Mouse (Mus musculus) stomach, embryonic 14.5 days (tissue): ENCODE data around the gene Pagr1a. TPM values are rescaled to one million over a fixed set of nuclear protein-coding genes. Genes with fewer than 3 reads are reported as not detected.

Experiments
- ATAC-seq: fragments of 200-750 bp; cut with Nextera tagmentation; 2 replicates; pipeline ENCODE4 v1.8.0; 2017; ENCODE audit warnings: low read depth, moderate TSS enrichment; ENCODE audit not compliant: insufficient number of reproducible peaks, insufficient read depth, low FRiP score
- H3K27ac ChIP-seq: fragments of 300-500 bp; sonication (generic); 2 replicates; pipeline ENCODE4 v1.5.1; 2014; ENCODE audit warnings: mild to moderate bottlenecking, low read length, moderate library complexity, mixed read lengths
- H3K27me3 ChIP-seq: fragments of 300-500 bp; sonication (generic); 2 replicates; pipeline ENCODE4 v1.6.1; 2014; ENCODE audit warnings: low read length, control low read depth, mixed read lengths; ENCODE audit not compliant: control insufficient read depth, insufficient read depth
- H3K36me3 ChIP-seq: fragments of 300-500 bp; sonication (generic); 2 replicates; pipeline ENCODE4 v1.6.1; 2014; ENCODE audit warnings: mild to moderate bottlenecking, control low read depth, low read length, moderate library complexity, mixed read lengths; ENCODE audit not compliant: control insufficient read depth, insufficient read depth
- H3K4me1 ChIP-seq: fragments of 300-500 bp; sonication (generic); 2 replicates; pipeline ENCODE4 v1.6.1; 2014; ENCODE audit warnings: low read length, control low read depth, mixed read lengths; ENCODE audit not compliant: control insufficient read depth, insufficient read depth
- H3K4me2 ChIP-seq: fragments of 300-500 bp; sonication (generic); replicated peaks from 2 replicates; pipeline ENCODE4 v1.6.1; 2014; ENCODE audit warnings: low read depth, low read length, control low read depth
- H3K4me3 ChIP-seq: fragments of 300-500 bp; sonication (generic); 2 replicates; pipeline ENCODE4 v1.5.1; 2014; ENCODE audit warnings: low read depth, low read length, control low read depth
- H3K9ac ChIP-seq: fragments of 300-500 bp; sonication (generic); replicated peaks from 2 replicates; pipeline ENCODE4 v1.6.1; 2014; ENCODE audit warnings: low read depth, mild to moderate bottlenecking, control low read depth, low read length, moderate library complexity, mixed read lengths
- H3K9me3 ChIP-seq: fragments of 300-500 bp; sonication (generic); 2 replicates; pipeline ENCODE4 v1.6.1; 2016; ENCODE audit warnings: low read depth, low read length, control low read depth; ENCODE audit not compliant: control insufficient read depth
- WGBS: fragments of 180-500 bp; shearing (Covaris S2); extraction: QIAGEN DNeasy Blood & Tissue Kit; methylation state at CpG from one replicate; pipeline ENCODE4 v1.1.7; 2014; 5-methylcytosine and 5-hydroxymethylcytosine counted together
- polyA plus RNA-seq: library from polyadenylated mRNA; unstranded; fragments of >200 nt; fragmentation: Nextera tagmentation; extraction: Ambion mirVana; gene quantifications from 2 replicates; pipeline ENCODE4 v1.2.1, GENCODE M21; 2014

Gene Pagr1a
- polyA plus RNA-seq, 1 experiment from 2014 or later = 55.8 TPM

- peak overlapping the region; percentile 1; the same call in 1 of the 2 replicates for H3K27ac ChIP-seq
- no peaks in the 10 kb centered on the region for H3K27me3 ChIP-seq
- ATAC-seq = no peak
- H3K4me1 ChIP-seq = peaks cover 60% of the 10 kb centered on the region
- H3K4me2 ChIP-seq = peak overlapping the region; percentile 99
- H3K9me3 ChIP-seq = no peaks in the 10 kb centered on the region
- H3K4me3 ChIP-seq = peak overlapping the region; percentile 95; the same call in 1 of the 2 replicates
- H3K9ac ChIP-seq = no peak overlapping the region; the same call in 1 of the 2 replicates
- H3K36me3 ChIP-seq = peaks cover 30% of the 10 kb centered on the region
- 82% methylated on average over 7 of the region's 7 CpGs for WGBS
These were observed 5.5 kb upstream of the Pagr1a start for GRCm38 (mm10) chr7:127022528-127023271.

GRCm38 (mm10) chr7:127021563-127022527, 4.7 kb upstream of the Pagr1a start:
- 32% methylated on average over 5 of the region's 5 CpGs for WGBS
- Histone ChIP-seq H3K4me3 (peak overlapping the region; percentile 51), H3K4me1 (peaks cover 60% of the 10 kb centered on the region), H3K27ac (peak overlapping the region; percentile 86), H3K9ac (0 out of 2 replicates have a peak overlapping the region, but pooled peaks have one; percentile 45), H3K4me2 (peak overlapping the region; percentile 87), H3K27me3 (no peaks in the 10 kb centered on the region), H3K9me3 (no peaks in the 10 kb centered on the region), H3K36me3 (peaks cover 30% of the 10 kb centered on the region)
- no peak for ATAC-seq

- Histone ChIP-seq H3K9ac (peak within 1 kb of the TSS; percentile 45), H3K9me3 (no peaks in the 10 kb centered on the region), H3K4me2 (peak within 1 kb of the TSS; percentile 87), H3K4me1 (peaks cover 62% of the 10 kb centered on the region), H3K27me3 (no peaks in the 10 kb centered on the region), H3K36me3 (peaks cover 30% of the 10 kb centered on the region), H3K27ac (peak within 1 kb of the TSS; percentile 86), H3K4me3 (peak within 1 kb of the TSS; percentile 51)
- peak; percentile 15; the same call in 1 of the 2 replicates for ATAC-seq
- under 1% methylated on average over 37 of the region's 37 CpGs for WGBS
These were observed 3.9 kb upstream of the Pagr1a start, which contains the start of the genes Gm42742 and Prrt2 for GRCm38 (mm10) chr7:127020901-127021562. Gene Gm42742, minus strand, starts transcription at chr7:127021097. Gene Prrt2, minus strand, starts transcription at chr7:127021211.

DNA sequence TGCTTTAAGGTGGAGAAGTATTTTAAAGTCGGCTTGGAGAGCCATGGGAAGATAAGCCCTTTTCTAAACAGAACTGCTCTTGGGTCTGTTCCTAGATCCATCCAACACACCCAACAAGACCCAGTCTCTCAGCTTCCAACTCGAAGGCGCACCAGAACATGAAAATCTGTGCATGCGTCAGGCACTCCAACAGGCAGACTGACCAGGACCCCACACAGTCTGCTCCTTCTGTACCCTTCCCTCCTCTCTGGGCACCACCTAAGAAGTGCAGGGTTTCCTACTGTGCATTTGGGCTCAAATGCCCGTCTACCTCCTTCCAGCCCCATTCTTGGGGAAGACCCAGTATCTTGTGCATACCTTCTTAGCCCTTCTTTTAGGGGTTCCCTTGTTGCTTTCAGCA, 3.3 kb upstream of the Pagr1a start:
- no peak for ATAC-seq
- H3K4me1 ChIP-seq = peaks cover 68% of the 10 kb centered on the region
- WGBS = 22% methylated on average over 5 of the region's 5 CpGs

DNA sequence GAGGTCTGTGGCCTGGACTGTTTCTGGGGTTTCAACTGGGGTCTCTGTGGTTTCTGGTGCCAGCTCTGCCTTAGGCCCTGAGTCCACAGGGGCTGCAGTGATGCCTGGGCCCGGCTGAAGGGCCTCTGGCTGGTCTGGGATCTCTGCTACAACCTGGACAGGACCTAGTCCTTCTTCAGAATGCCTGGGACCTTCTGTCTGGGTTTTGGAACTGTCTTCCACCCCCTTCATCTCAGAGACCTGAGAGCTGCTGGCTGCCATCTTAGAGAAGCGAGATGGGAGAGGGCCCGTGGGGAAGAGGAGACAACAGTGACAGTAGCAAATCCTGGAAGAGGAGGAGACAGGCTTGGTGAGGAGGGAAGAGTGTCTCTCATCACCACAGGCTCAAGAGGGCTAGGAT, 2.9 kb upstream of the Pagr1a start:
- 50% methylated on average over 3 of the region's 3 CpGs for WGBS
- no peak for ATAC-seq
- Histone ChIP-seq H3K4me1 (peaks cover 72% of the 10 kb centered on the region), H3K9ac (no peak overlapping the region; the same call in 1 of the 2 replicates), H3K27ac (peak overlapping the region; percentile 86), H3K4me3 (peak overlapping the region; percentile 51), H3K9me3 (no peaks in the 10 kb centered on the region), H3K27me3 (no peaks in the 10 kb centered on the region), H3K4me2 (peak overlapping the region; percentile 87), H3K36me3 (peaks cover 37% of the 10 kb centered on the region)

More for the DNA sequence above, 3.3 kb upstream of the Pagr1a start:
- Histone ChIP-seq H3K27me3 (no peaks in the 10 kb centered on the region), H3K36me3 (peaks cover 33% of the 10 kb centered on the region), H3K9me3 (no peaks in the 10 kb centered on the region), H3K27ac (peak overlapping the region; percentile 86; the same call in 1 of the 2 replicates), H3K4me3 (peak overlapping the region; percentile 51), H3K4me2 (peak overlapping the region; percentile 87), H3K9ac (peak overlapping the region; percentile 45)

GRCm38 (mm10) chr7:127019306-127019960, 2.3 kb upstream of the Pagr1a start:
- Histone ChIP-seq H3K4me1 (peaks cover 74% of the 10 kb centered on the region), H3K27ac (peak overlapping the region; percentile 86; the same call in 1 of the 2 replicates), H3K4me3 (peak overlapping the region; percentile 51), H3K9ac (no peak overlapping the region), H3K27me3 (no peaks in the 10 kb centered on the region), H3K36me3 (peaks cover 36% of the 10 kb centered on the region), H3K4me2 (peak overlapping the region; percentile 87), H3K9me3 (no peaks in the 10 kb centered on the region)
- WGBS = 77% methylated on average over 14 of the region's 14 CpGs
- ATAC-seq = no peak

DNA sequence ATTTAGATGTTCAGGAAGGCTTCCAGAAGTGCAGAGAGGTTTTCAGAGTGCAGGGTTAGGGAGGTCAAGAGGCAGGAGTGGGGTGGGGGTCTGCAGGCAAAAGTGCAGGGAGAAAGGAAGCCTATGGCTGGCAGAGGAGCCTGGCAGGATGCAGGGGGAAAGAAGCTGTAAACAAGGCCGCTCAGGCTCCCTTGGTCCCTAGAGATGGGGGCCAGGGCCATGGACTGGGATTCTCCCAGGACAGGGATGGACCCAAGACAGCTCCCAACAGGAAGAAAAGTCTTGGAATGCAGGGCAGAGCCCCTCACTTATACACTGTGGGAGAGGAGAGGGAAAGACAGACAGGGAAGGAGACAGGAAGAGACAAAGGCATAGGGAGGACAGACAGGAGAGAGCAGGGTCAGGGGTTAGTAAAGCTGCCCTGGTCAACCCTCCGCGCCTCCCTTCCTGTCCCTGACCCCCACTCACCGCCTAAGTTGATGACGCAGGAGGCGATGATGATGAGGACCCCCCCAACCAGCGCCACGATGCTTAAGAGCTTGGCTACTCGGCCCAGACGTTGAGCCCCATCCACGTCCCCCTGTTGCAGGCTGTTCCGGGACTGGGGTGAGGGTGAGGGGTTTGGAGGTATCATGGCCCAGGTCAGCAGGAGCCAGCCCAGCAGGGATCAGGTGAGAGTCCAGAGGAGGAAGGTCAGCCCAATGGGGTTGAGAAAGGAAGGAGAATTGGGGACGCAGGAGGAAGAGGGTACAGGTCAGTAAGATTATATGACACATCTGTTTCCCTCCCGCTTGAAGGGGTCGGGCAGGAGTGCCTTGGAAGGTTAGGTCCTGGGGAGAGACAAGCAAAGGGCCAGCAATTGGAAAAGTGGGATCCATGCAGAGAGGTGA, 1.5 kb upstream of the Pagr1a start:
- Histone ChIP-seq H3K36me3 (peaks cover 29% of the 10 kb centered on the region), H3K9me3 (no peaks in the 10 kb centered on the region), H3K4me1 (peaks cover 71% of the 10 kb centered on the region), H3K4me3 (no peak overlapping the region), H3K9ac (0 out of 2 replicates have a peak overlapping the region, but pooled peaks have one; percentile 4), H3K27me3 (no peaks in the 10 kb centered on the region), H3K4me2 (peak overlapping the region; percentile 87; the same call in 1 of the 2 replicates), H3K27ac (peak overlapping the region; percentile 97; the same call in 1 of the 2 replicates)
- WGBS = 63% methylated on average over 15 of the region's 15 CpGs
- no peak for ATAC-seq
